Mouse (Mus musculus) ovary, postnatal 36 days (tissue): ENCODE measurements around the gene Safb.

ENCODE experiments used
- DNase-seq: peaks from one replicate; pipeline ENCODE4 v3.0.0; 2022; ENCODE audit warnings: low spot score, mixed read lengths

The Safb gene

GRCm38 (mm10) chr17:56584257-56585130 is at the start of gene Safb, which contains the start of gene Safb2:
TSS of gene Safb (plus strand) at chr17:56584825.
TSS of gene Safb2 (minus strand) at chr17:56584585.
- peak; percentile 100 for DNase-seq

DNA sequence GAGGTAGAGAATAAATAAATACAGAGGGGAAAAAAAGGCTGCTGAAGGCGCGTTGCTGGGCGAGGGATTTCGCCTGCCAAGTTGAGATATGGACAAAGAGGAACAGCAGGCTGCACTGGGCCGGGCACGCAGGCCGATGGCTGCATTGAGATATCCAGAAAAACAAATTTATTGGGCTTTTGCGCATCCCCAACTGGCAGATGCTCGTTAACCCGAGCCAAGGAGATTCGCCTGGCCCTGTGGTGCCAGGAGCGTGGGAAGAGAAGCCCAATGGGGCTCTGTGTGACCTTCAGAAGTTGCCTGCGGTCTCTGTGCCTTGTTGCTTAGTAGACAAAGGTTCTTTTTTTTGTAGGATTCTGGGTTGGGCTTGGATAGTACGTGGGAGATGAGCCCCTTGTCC is 48.4 kb upstream of the Safb start:
- no peak for DNase-seq

GRCm38 (mm10) chr17:56536874-56537273 is 47.8 kb upstream of the Safb start:
- DNase-seq = no peak

- no peak for DNase-seq
Measured at GRCm38 (mm10) chr17:56537912-56538311, 46.7 kb upstream of the Safb start.

DNA sequence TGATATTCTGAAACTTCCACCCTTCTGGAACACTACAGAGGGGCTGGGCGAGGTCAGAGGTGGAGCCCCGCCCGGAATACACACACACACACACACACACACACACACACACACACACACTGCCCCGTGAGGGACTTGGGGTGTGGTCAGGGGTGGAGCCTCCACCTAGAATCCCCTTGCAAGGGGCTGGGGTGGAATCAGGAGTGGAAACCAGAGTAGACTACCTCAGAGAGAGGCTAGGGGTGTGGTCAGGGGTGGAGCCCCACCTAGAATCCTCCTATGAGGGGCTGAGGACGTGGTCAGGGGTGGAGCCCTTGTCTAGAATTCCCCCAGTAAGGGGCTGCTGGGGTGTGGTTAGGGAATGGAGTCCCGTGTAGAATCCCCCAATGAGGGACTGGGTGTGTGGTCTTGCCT is 44.1 kb upstream of the Safb start:
- DNase-seq = no peak

DNA sequence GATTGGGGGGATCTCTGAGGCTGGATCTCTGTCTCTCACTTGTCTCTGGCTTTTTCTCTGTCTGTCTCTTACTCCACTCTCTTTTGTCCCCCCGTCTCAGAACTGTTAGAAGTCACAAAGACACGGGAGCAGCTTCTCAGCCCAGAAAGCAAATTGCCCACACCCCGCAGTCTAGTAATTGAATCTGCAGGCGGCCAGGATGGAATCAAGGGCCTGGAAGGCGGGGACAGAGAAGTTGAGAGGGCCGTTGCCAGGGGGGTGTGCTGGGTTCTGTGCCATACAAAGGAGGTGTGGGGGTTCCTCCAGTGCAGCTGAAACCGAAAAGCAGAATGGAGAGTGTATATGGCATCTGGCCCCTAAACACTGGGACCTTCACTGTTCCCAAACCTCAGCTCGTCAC is 41.9 kb upstream of the Safb start:
- DNase-seq = no peak

DNA sequence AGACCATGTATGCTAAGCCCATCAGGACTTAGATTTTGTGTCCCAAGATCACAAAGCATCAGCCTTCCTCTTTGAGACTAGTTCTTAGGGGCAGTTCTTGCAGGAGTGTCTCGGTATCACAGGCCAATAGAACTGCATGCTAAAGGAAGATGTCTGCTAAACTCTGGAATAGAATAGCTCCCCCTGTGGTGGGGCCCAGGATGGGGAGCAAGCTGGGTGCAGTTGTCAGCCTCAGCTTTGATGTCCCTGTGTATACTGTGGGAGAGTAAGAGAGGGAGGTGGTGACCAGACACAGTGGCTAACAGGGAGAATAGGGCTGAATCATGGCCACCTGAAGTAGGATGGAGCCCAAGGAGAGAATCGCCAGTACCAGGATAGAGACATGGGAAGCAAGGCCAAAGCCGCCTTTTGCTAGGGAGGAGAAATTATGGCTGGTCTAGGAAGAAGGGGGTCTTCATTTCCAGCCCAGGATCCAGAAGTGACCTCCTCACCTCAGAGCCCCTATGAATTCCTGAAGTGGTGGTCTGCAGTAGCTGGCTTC is 40.9 kb upstream of the Safb start:
- no peak for DNase-seq

DNA sequence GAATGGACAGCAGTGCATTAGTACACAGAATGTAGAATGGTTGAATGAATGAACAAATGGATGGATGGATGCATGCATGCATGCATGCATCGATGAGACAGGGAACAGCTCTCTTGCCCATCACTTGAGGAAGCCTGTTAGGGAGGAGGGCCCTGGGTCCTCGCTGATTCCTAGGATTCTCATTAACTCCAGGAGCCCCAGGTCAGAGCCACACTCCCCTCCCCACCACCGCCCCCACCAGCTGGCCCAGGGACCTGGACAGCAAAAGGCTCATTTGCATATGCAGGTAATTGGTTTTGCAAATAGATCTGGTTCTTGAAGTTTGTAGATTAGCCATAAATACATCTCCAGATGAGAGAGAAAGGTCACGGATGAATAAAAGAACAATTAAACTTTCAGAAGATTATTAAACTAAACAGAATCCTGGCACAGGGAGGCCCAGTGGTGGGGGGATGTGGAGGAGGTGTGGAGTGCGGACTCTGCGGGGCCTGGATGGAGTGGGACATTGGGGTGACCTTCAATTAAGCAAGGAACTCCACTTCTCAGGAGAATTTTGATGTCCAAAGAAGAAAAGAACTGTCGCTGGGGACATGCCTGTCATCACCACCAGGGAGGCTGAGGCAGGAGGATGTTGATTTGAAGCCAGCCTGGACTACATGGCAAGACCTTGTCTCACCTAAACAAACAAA is 39.8 kb upstream of the Safb start:
- DNase-seq = no peak

GRCm38 (mm10) chr17:56545945-56546344 is 38.7 kb upstream of the Safb start:
- DNase-seq = no peak

GRCm38 (mm10) chr17:56546576-56546975 is 38.0 kb upstream of the Safb start:
- DNase-seq = no peak

DNA sequence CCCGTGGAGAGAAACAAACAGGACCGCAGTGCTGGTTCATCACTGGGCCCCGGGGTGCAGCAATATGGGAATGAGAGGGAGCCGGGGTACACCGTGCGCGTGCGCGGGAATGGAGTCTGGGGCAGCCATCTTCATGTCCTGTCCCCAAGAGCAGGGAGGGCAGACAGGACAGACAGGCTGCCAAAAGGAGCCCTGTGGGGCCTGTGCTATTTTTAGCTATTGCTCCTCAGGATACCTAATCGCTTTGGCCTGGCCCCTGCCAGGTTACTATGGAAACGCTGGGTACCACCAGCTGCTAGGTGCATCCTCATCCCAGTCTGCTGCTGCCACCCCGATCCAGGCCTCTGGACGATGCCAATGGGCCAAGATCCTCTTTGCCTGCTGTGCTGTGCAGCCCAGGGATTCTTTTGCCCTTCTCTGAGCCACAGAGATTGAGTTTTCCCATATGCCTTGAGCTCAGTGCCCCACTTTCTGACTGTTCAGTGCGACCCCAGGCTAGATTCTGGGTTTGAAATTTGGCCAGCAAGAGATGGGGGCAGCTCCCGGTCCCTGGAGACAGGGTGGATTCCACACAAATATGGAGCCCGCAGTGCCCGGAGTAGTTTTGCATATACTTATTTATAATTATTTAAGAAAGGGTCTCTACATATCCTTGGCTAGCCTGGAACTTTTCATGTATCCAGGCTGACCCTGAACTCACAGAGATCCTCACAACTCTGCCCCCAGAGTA is 37.3 kb upstream of the Safb start:
- no peak for DNase-seq

GRCm38 (mm10) chr17:56547846-56548604 is 36.6 kb upstream of the Safb start:
- no peak for DNase-seq

DNA sequence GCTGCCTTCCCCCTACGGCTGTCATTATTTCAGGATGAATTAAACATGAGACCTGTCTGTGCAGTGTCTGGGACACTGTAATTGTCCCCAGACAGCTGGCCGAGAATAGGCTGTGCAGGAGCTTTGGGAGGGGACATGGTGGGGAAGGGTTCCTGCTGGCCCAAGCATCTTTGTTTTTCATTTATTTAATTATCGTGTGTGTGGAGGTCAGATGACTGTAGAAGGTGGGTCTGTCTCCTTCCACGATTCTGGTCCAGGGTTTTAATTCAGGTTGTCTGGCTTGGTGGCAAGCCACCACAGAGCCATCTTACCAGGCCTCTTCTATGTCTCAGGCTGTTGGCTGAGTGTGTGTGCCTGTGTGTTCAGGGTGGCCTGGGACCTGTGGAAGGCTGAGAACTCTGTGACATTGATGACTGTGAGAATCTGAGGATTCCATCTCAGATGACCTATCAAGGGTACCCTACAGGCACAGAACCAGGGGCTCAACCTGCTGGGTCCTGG is 36.0 kb upstream of the Safb start:
- no peak for DNase-seq

- DNase-seq = peak; percentile 47
Measured at GRCm38 (mm10) chr17:56550784-56551475, 33.7 kb upstream of the Safb start.

GRCm38 (mm10) chr17:56551841-56552581 is 32.6 kb upstream of the Safb start:
- DNase-seq = peak; percentile 4

DNA sequence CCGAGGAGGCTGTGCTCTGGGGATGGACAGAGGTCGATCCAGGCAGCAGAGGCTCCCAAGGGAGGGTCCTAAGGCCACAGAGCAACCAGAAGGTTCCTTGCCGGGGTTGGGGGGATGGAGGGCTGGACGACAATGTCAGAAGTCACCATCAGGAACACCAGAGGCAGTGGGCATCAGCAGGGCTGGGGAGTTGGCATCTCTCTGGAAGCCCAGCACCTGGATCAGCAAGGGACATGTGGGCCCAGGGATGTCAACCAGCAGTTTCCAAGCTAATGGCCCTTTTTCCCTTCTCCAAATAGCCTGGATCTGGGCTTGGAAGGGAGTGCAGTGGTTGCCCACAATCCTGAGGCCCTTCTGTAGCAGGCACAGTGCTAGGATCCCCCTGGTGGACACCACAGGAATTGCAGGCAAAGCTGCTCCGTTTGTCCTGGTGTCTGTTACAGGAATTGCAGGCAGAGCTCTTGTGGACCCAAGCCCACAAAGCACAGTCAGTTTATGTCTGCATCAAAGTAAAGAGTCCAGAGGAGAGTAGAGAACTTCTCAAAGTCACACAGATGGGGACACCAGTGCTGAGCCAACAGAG is 31.8 kb upstream of the Safb start:
- DNase-seq = peak; percentile 55

DNA sequence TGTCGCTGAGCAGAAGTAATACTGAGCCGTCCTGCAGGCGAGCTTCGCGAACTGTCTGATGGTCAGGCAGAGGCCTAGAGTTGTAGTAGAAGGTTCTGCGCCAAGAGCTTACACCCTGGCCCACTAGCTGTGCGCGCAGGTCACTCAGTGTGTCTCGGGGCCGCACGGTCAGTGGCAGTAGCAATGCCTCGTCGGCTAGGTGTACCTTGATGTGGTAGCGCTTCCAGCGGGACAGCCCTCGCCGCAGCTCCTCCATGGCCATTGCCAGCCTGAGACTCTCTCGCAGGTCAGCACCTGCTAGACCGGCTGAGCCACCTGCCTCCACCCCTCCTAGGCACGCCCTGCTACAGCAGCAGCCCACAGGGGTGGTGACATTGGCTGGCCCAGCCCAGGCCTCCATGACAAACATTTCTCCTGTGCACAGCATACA is 30.5 kb upstream of the Safb start, which contains the start of gene Gm20219:
Gm20219 (minus strand) TSS at position 266 of the 430 bp plus-strand sequence.
- peak; percentile 46 for DNase-seq

- DNase-seq = peak; percentile 63
Measured at GRCm38 (mm10) chr17:56558448-56558847, 26.2 kb upstream of the Safb start.

GRCm38 (mm10) chr17:56559386-56559785 is 25.2 kb upstream of the Safb start:
- DNase-seq = no peak
